Mouse (Mus musculus) MEL (cell line): ENCODE data around the gene Uprt. TPM values are rescaled to one million over a fixed set of nuclear protein-coding genes. Genes with fewer than 3 reads are reported as not detected.

Experiments used
- DNase-seq: peaks from one replicate; pipeline ENCODE4 v3.0.0; 2011; ENCODE audit warnings: low read depth, low spot score
- H3K27ac ChIP-seq: 2 replicates; pipeline ENCODE4 v1.5.1; 2012; ENCODE audit warnings: low read depth, mild to moderate bottlenecking, control low read depth, low read length, moderate library complexity; ENCODE audit not compliant: control insufficient read depth
- H3K27me3 ChIP-seq, 2 experiments: fragments of 150-350 bp in 1 of 2; sonication (generic) in 1 of 2; 2 replicates each; pipeline ENCODE4 v1.6.1; 2012; ENCODE audit warnings: low read length in 2 of 2, mild to moderate bottlenecking in 2 of 2, improper control_type of control experiment in 1 of 2, moderate library complexity in 1 of 2; ENCODE audit not compliant: insufficient read depth in 2 of 2, control insufficient read depth in 1 of 2
- H3K36me3 ChIP-seq, 2 experiments: 2 replicates each; pipeline ENCODE4 v1.6.1; 2012 to 2014; ENCODE audit warnings: low read length in 2 of 2, improper control_type of control experiment in 1 of 2, inconsistent platforms in 1 of 2, mild to moderate bottlenecking in 1 of 2; ENCODE audit not compliant: insufficient read depth in 2 of 2, control insufficient read depth in 1 of 2
- H3K4me1 ChIP-seq, 2 experiments: fragments of 150-350 bp in 1 of 2; sonication (generic) in 1 of 2; 2 replicates each; pipeline ENCODE4 v1.6.1; 2012; ENCODE audit warnings: low read length in 2 of 2, improper control_type of control experiment in 1 of 2, mild to moderate bottlenecking in 1 of 2; ENCODE audit not compliant: insufficient read depth in 2 of 2, control insufficient read depth in 1 of 2
- H3K4me3 ChIP-seq, 2 experiments: fragments of 150-350 bp in 1 of 2; sonication (generic) in 1 of 2; 2 replicates each; pipeline ENCODE4 v1.5.1; 2012; ENCODE audit warnings: low read depth in 2 of 2, low read length in 2 of 2, mild to moderate bottlenecking in 2 of 2, moderate library complexity in 2 of 2, control low read depth in 1 of 2, improper control_type of control experiment in 1 of 2; ENCODE audit not compliant: control insufficient read depth in 1 of 2, insufficient read depth in 1 of 2
- H3K79me2 ChIP-seq: 2 replicates; pipeline ENCODE4 v1.6.1; 2012; ENCODE audit warnings: mild to moderate bottlenecking, low read length, moderate library complexity; ENCODE audit not compliant: control insufficient read depth, poor library complexity, insufficient read depth
- H3K9ac ChIP-seq: 2 replicates; pipeline ENCODE4 v1.6.1; 2012; ENCODE audit warnings: low read depth, mild to moderate bottlenecking, control low read depth, low read length, moderate library complexity; ENCODE audit not compliant: control insufficient read depth, poor library complexity, severe bottlenecking
- H3K9me3 ChIP-seq: fragments of 150-350 bp; sonication (generic); replicated peaks from 2 replicates; pipeline ENCODE4 v1.6.1; 2012; ENCODE audit warnings: mild to moderate bottlenecking, low read length, improper control_type of control experiment, moderate library complexity; ENCODE audit not compliant: insufficient read depth
- BHLHE40 ChIP-seq: IDR thresholded peaks from 2 replicates; pipeline ENCODE4 v1.6.1; 2012; ENCODE audit warnings: low read depth, mild to moderate bottlenecking, inconsistent platforms, low read length, improper control_type of control experiment, borderline replicate concordance
- CHD1 ChIP-seq: IDR thresholded peaks from 2 replicates; pipeline ENCODE4 v1.6.1; 2012; ENCODE audit warnings: low read depth, mild to moderate bottlenecking, inconsistent platforms, low read length, improper control_type of control experiment
- CTCF ChIP-seq, 3 experiments: IDR thresholded peaks in 2 of 3; conservative IDR thresholded peaks in 1 of 3; 2 replicates each; pipeline ENCODE4 v1.5.1; 2011 to 2012; ENCODE audit warnings: low read length in 3 of 3, low read depth in 2 of 3, mild to moderate bottlenecking in 2 of 3, improper control_type of control experiment in 1 of 3, inconsistent platforms in 1 of 3, mixed read lengths in 1 of 3, moderate library complexity in 1 of 3; ENCODE audit not compliant: control insufficient read depth in 1 of 3, insufficient read depth in 1 of 3, poor library complexity in 1 of 3, severe bottlenecking in 1 of 3
- E2F4 ChIP-seq: IDR thresholded peaks from 2 replicates; pipeline ENCODE4 v1.6.1; 2011; ENCODE audit warnings: low read depth, low read length, improper control_type of control experiment, borderline replicate concordance
- ELF1 ChIP-seq: IDR thresholded peaks from 2 replicates; pipeline ENCODE4 v1.6.1; 2014; ENCODE audit warnings: low read depth, mild to moderate bottlenecking, inconsistent platforms, low read length, improper control_type of control experiment, moderate library complexity
- EP300 ChIP-seq, 2 experiments: IDR thresholded peaks; 2 replicates each; pipeline ENCODE4 v1.6.1; 2011; ENCODE audit warnings: improper control_type of control experiment in 2 of 2, low read length in 2 of 2, low read depth in 1 of 2, mild to moderate bottlenecking in 1 of 2
- ETS1 ChIP-seq: IDR thresholded peaks from 2 replicates; pipeline ENCODE4 v1.6.1; 2012; ENCODE audit warnings: low read depth, mild to moderate bottlenecking, inconsistent platforms, low read length, improper control_type of control experiment, moderate library complexity
- GATA1 ChIP-seq: IDR thresholded peaks from 2 replicates; pipeline ENCODE4 v1.6.1; 2011; ENCODE audit warnings: low read depth, low read length, improper control_type of control experiment
- HCFC1 ChIP-seq: IDR thresholded peaks from 2 replicates; pipeline ENCODE4 v1.6.1; 2012; ENCODE audit warnings: low read depth, mild to moderate bottlenecking, inconsistent platforms, low read length, improper control_type of control experiment, moderate library complexity
- JUND ChIP-seq: IDR thresholded peaks from 2 replicates; pipeline ENCODE4 v1.6.1; 2011; ENCODE audit warnings: low read depth, mild to moderate bottlenecking, improper control_type of control experiment, low read length
- KAT2A ChIP-seq: conservative IDR thresholded peaks from 2 replicates; pipeline ENCODE4 v1.6.1; 2012; ENCODE audit warnings: low read depth, low read length, improper control_type of control experiment, inconsistent platforms
- MAX ChIP-seq: IDR thresholded peaks from 2 replicates; pipeline ENCODE4 v1.6.1; 2011; ENCODE audit warnings: low read length, improper control_type of control experiment
- MEF2A ChIP-seq: IDR thresholded peaks from 2 replicates; pipeline ENCODE4 v1.6.1; 2014; ENCODE audit warnings: low read depth, mild to moderate bottlenecking, inconsistent platforms, low read length, improper control_type of control experiment; ENCODE audit not compliant: poor library complexity, insufficient replicate concordance, severe bottlenecking; ENCODE audit errors: extremely low read depth
- MXI1 ChIP-seq: IDR thresholded peaks from 2 replicates; pipeline ENCODE4 v1.6.1; 2011; ENCODE audit warnings: mild to moderate bottlenecking, low read depth, low read length, improper control_type of control experiment
- MYB ChIP-seq: IDR thresholded peaks from 2 replicates; pipeline ENCODE4 v1.6.1; 2011; ENCODE audit warnings: mild to moderate bottlenecking, low read depth, low read length, improper control_type of control experiment
- NELFE ChIP-seq: IDR thresholded peaks from 2 replicates; pipeline ENCODE4 v1.6.1; 2011; ENCODE audit warnings: low read depth, low read length, improper control_type of control experiment
- POLR2AphosphoS2 ChIP-seq: IDR thresholded peaks from 2 replicates; pipeline ENCODE4 v1.6.1; 2011; ENCODE audit warnings: low read length, improper control_type of control experiment
- RAD21 ChIP-seq: IDR thresholded peaks from 2 replicates; pipeline ENCODE4 v1.6.1; 2011; ENCODE audit warnings: mild to moderate bottlenecking, low read depth, low read length, improper control_type of control experiment
- SIN3A ChIP-seq: IDR thresholded peaks from 2 replicates; pipeline ENCODE4 v1.6.1; 2012; ENCODE audit warnings: low read length, improper control_type of control experiment, inconsistent platforms
- SMC3 ChIP-seq: IDR thresholded peaks from 2 replicates; pipeline ENCODE4 v1.6.1; 2011; ENCODE audit warnings: low read depth, low read length, improper control_type of control experiment
- TAL1 ChIP-seq: IDR thresholded peaks from 2 replicates; pipeline ENCODE4 v1.6.1; 2012; ENCODE audit warnings: mild to moderate bottlenecking, inconsistent platforms, low read length, moderate library complexity, mixed read lengths
- TBP ChIP-seq: IDR thresholded peaks from 2 replicates; pipeline ENCODE4 v1.8.0; 2011; ENCODE audit warnings: low read depth, low read length, improper control_type of control experiment
- UBTF ChIP-seq: IDR thresholded peaks from 2 replicates; pipeline ENCODE4 v1.6.1; 2012; ENCODE audit warnings: low read depth, mild to moderate bottlenecking, inconsistent platforms, low read length, improper control_type of control experiment, moderate library complexity, borderline replicate concordance; ENCODE audit not compliant: insufficient read depth
- USF2 ChIP-seq, 2 experiments: IDR thresholded peaks; 2 replicates each; pipeline ENCODE4 v1.6.1; 2011 to 2012; ENCODE audit warnings: improper control_type of control experiment in 2 of 2, low read length in 2 of 2, borderline replicate concordance in 1 of 2, inconsistent platforms in 1 of 2, low read depth in 1 of 2, mild to moderate bottlenecking in 1 of 2; ENCODE audit not compliant: insufficient read depth in 1 of 2
- ZKSCAN1 ChIP-seq: IDR thresholded peaks from 2 replicates; pipeline ENCODE4 v1.6.1; 2012; ENCODE audit warnings: low read depth, mild to moderate bottlenecking, inconsistent platforms, low read length, improper control_type of control experiment, moderate library complexity
- ZMIZ1 ChIP-seq: IDR thresholded peaks from 2 replicates; pipeline ENCODE4 v1.6.1; 2012; ENCODE audit warnings: low read depth, mild to moderate bottlenecking, inconsistent platforms, low read length, improper control_type of control experiment, moderate library complexity
- polyA plus RNA-seq, 2 experiments: library from polyadenylated mRNA; stranded (reverse) in 1 of 2; unstranded in 1 of 2; fragments of >175 nt in 1 of 2; fragments of >200 nt in 1 of 2; gene quantifications; 2 replicates each; pipeline versions ENCODE4 v1.2.1 to v1.2.4; 2012; ENCODE audit warnings: low replicate concordance in 2 of 2, low read depth in 1 of 2; ENCODE audit not compliant: insufficient read length in 2 of 2, insufficient read depth in 1 of 2, missing spikeins in 1 of 2
- total RNA-seq: library from RNA; depleted of rRNA; stranded (reverse); fragments of 300-350 nt; gene quantifications from 2 replicates; pipeline ENCODE4 v1.2.3, GENCODE M21; 2012

The Uprt gene
- total and polyA plus RNA-seq, 3 experiments: 4.4 to 7.1 TPM; not detected in 1

GRCm38 (mm10) chrX:104542635-104543034 lies 60.0 kb downstream of the Uprt start:
- no peaks in the 10 kb centered on the region for H3K4me1 ChIP-seq

GRCm38 (mm10) chrX:104543919-104544595 lies 61.4 kb downstream of the Uprt start:
- DNase-seq: peak; percentile 3
- Histone ChIP-seq H3K79me2 (no peaks in the 10 kb centered on the region), H3K4me1 (no peaks in the 10 kb centered on the region), H3K9me3 (no peaks in the 10 kb centered on the region), H3K27me3 (no peaks in the 10 kb centered on the region), H3K9ac (no peak overlapping the region), H3K4me3 (no peak overlapping the region), H3K27ac (no peak overlapping the region), H3K36me3 (no peaks in the 10 kb centered on the region)
- no peak for TF ChIP-seq E2F4
- no peak for TF ChIP-seq EP300 (IDR thresholded peaks at IDR 0.05; ENCODE audit: low read depth in 1 of 2, low read length in 2 of 2)
- no peak for TF ChIP-seq ZKSCAN1
- no peak for TF ChIP-seq SMC3
- TF ChIP-seq ELF1: no peak
- TF ChIP-seq MAX: no peak
- no peak for TF ChIP-seq RAD21
- no peak for TF ChIP-seq ZMIZ1
- TF ChIP-seq CHD1: no peak
- TF ChIP-seq HCFC1: no peak
- TF ChIP-seq MXI1: no peak
- no peak for TF ChIP-seq JUND
- TF ChIP-seq TBP: no peak
- TF ChIP-seq CTCF (IDR thresholded peaks at IDR 0.05 in 2 of 3, conservative IDR thresholded peaks at IDR 0.05 in 1 of 3; ENCODE audit: control insufficient read depth in 1 of 3, insufficient read depth in 1 of 3, low read depth in 2 of 3, low read length in 3 of 3, poor library complexity in 1 of 3, severe bottlenecking in 1 of 3): no peak
- TF ChIP-seq MYB: no peak
- no peak for TF ChIP-seq USF2 (IDR thresholded peaks at IDR 0.05; ENCODE audit: borderline replicate concordance in 1 of 2, insufficient read depth in 1 of 2, low read depth in 1 of 2, low read length in 2 of 2)

More at GRCm38 (mm10) chrX:104542635-104543034, 60.0 kb downstream of the Uprt start:
- H3K4me3 ChIP-seq: no peak overlapping the region
- TF ChIP-seq TAL1 (no peak), TBP (no peak), SIN3A (no peak), CTCF (IDR thresholded peaks at IDR 0.05 in 2 of 3, conservative IDR thresholded peaks at IDR 0.05 in 1 of 3; ENCODE audit: control insufficient read depth in 1 of 3, insufficient read depth in 1 of 3, low read depth in 2 of 3, low read length in 3 of 3, poor library complexity in 1 of 3, severe bottlenecking in 1 of 3) (no peak), NELFE (no peak), CHD1 (no peak), POLR2AphosphoS2 (no peak), GATA1 (no peak), JUND (no peak), ETS1 (no peak), BHLHE40 (no peak), KAT2A (no peak), MEF2A (no peak), ZKSCAN1 (no peak), UBTF (no peak)
- no peaks in the 10 kb centered on the region for H3K9me3 ChIP-seq
- H3K36me3 ChIP-seq: no peaks in the 10 kb centered on the region
- no peak overlapping the region for H3K9ac ChIP-seq
- H3K79me2 ChIP-seq: no peaks in the 10 kb centered on the region
- H3K27me3 ChIP-seq: no peaks in the 10 kb centered on the region
- DNase-seq: no peak
- H3K27ac ChIP-seq: no peak overlapping the region
